Mouse (Mus musculus): ENCODE results near the gene Ubiad1. TPM values are rescaled to one million over a fixed set of nuclear protein-coding genes. Genes with fewer than 3 reads are reported as not detected.

The Ubiad1 gene
- polyA plus RNA-seq, 1 experiment from 2014 or later: 21.3 TPM

DNA sequence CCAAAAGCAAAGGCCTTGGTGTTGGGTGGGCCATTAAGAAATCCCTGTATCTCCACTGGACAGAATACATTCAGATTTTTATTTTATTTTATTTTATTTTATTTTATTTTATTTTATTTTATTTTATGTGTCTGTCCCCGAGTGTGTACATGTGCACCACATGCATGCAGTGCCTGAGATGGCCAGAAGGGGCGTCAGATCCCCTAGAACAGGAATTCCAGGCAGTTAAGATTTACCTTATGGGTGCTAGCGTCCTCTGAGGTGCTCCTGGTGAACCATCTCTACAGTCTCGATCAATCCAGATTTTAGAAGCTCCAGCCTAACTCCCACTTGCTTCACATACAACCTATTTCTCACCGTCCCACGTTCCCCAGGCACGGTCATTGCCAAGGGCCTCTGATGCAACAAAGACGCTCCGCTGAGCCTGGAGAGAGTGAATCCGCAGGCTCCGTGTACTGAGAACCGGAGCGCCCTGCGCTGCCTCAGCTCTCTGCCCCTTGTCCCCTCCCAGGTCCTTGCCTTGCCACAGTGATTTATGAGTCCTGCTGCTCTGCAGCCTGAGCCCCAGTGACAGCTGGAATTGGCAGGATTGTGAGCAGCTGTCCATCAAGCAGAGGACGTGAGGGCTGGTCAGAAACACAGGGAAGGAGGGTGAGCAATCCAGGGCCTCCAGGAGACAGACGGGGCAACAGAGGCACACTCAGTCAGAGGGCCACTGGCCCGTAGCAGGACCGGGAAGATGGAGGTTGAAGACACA is 46.9 kb downstream of the Ubiad1 start:
- Histone ChIP-seq H3K27ac (no peak overlapping the region), H3K36me3 (no peaks in the 10 kb centered on the region), H3K9me3 (no peaks in the 10 kb centered on the region), H3K27me3 (peaks cover 24% of the 10 kb centered on the region), H3K4me1 (0 out of 2 replicates have a peak, but pooled peaks cover 3% of the 10 kb centered on the region), H3K9ac (no peak overlapping the region), H3K4me3 (no peak overlapping the region), H3K4me2 (replicated peaks) (no peak overlapping the region)
- no peak for ATAC-seq (ENCODE audit: insufficient number of reproducible peaks, insufficient read depth, low FRiP score, low TSS enrichment)
- WGBS: 82% methylated on average over 18 of the region's 18 CpGs

DNA sequence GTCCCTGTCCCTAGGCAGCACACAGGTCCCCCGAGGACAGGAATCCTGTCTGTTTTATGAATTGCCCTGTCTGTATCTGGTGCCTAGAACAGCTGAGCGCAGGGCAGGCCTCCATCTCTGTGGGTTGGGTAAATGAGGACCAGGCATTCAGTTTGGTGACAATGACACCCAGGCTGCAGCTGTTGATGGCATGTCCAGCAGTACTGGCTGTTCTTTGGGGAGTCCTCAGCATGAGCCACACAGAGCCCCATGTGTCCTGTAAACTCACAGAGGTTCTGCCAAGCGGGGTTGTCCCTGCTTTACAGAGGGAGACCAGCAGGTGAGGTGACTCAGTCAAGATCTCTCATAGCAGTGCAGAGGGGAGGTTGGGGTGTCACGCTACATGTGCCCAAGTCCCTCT is 47.5 kb downstream of the Ubiad1 start:
- peaks cover 20% of the 10 kb centered on the region for H3K27me3 ChIP-seq
- H3K36me3 ChIP-seq: no peaks in the 10 kb centered on the region
- H3K4me3 ChIP-seq: no peak overlapping the region
- H3K27ac ChIP-seq: no peak overlapping the region
- ATAC-seq (ENCODE audit: insufficient number of reproducible peaks, insufficient read depth, low FRiP score, low TSS enrichment): no peak
- H3K9ac ChIP-seq: no peak overlapping the region
- H3K4me2 ChIP-seq (replicated peaks): no peak overlapping the region
- WGBS: 88% methylated on average over 4 of the region's 4 CpGs
- H3K9me3 ChIP-seq: no peaks in the 10 kb centered on the region
- 0 out of 2 replicates have a peak, but pooled peaks cover 3% of the 10 kb centered on the region for H3K4me1 ChIP-seq

DNA sequence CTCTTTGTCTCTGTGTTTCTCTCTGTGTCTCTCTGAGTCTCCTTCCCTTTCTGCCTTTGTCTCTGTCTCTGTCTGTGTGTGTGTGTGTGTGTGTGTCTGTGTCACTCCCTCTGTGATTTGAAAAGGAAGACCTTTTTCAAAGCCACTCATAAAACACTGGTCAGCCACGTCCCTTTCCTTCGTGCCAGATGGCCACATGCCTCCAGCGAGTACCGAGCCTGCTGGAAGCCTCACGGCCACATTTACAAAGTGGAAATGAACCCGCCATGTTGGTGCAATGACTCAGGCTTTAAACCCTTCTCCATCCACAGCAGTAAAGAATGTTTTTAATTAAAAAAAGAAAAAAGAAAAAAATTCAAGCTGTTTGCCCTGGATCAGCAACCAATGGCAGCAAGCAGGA is 48.7 kb downstream of the Ubiad1 start:
- H3K36me3 ChIP-seq: no peaks in the 10 kb centered on the region
- no peaks in the 10 kb centered on the region for H3K9me3 ChIP-seq
- no peak overlapping the region for H3K4me2 ChIP-seq (replicated peaks)
- WGBS: 70% methylated on average over 6 of the region's 6 CpGs
- H3K27me3 ChIP-seq: peaks cover 12% of the 10 kb centered on the region; the same call in 1 of the 2 replicates
- H3K4me3 ChIP-seq: no peak overlapping the region
- H3K4me1 ChIP-seq: no peaks in the 10 kb centered on the region
- no peak overlapping the region for H3K27ac ChIP-seq
- ATAC-seq (ENCODE audit: insufficient number of reproducible peaks, insufficient read depth, low FRiP score, low TSS enrichment): no peak
- H3K9ac ChIP-seq: no peak overlapping the region

DNA sequence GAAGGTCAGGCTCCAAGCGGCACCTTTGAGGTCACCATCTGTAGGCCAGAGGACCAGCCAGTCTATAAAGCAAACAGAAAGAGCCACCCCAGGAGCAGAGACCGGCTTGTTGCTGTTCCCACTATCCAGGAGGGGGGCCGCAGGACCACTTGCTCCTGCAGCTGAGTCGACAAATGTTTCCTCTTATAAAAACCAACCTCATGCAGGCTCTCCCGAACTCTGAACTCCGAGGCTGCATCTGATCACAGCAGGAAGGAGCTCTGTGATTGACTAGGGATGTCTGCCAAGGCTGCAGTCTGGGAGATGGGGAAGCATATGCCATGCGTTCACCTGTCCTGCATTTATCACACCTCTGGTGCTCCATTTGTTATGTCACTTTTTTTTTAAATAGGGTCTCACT is 49.4 kb downstream of the Ubiad1 start:
- Histone ChIP-seq H3K36me3 (no peaks in the 10 kb centered on the region), H3K9me3 (no peaks in the 10 kb centered on the region), H3K4me2 (replicated peaks) (no peak overlapping the region), H3K27me3 (0 out of 2 replicates have a peak, but pooled peaks cover 12% of the 10 kb centered on the region), H3K4me1 (no peaks in the 10 kb centered on the region), H3K9ac (no peak overlapping the region), H3K4me3 (no peak overlapping the region), H3K27ac (no peak overlapping the region)
- 41% methylated on average over 7 of the region's 7 CpGs for WGBS
- no peak for ATAC-seq (ENCODE audit: insufficient number of reproducible peaks, insufficient read depth, low FRiP score, low TSS enrichment)

DNA sequence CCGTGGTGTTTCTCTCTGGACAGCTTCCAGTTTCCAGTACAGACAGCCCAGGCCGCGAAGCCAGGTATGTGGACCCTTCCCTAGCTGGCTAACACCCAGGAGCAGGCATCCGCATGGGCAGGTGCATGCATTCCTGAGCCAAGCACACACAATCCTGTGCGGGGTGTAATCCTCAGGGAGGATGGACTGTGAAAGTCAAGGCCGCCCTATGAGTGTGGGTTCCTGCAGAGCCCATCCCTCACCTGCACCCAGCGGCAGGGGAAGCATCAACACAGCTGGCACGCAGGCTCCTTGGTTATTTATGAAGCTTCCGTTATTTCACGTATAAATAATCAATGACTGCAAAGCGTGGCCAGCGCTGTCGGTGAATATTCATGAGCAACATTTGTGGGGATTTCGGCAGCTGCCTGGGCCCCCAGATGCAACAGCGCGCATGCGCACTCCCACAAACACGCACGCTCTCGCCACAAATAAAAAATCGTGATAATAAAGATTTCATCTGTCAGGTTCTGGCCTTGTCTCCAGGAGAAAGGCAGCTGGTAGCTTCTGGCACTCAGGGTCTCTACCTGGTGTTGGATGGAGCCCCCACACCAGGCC is 52.8 kb downstream of the Ubiad1 start:
- Histone ChIP-seq H3K9ac (no peak overlapping the region), H3K4me2 (replicated peaks) (no peak overlapping the region), H3K27me3 (0 out of 2 replicates have a peak, but pooled peaks cover 12% of the 10 kb centered on the region), H3K27ac (no peak overlapping the region), H3K4me3 (no peak overlapping the region), H3K9me3 (no peaks in the 10 kb centered on the region), H3K4me1 (no peaks in the 10 kb centered on the region), H3K36me3 (no peaks in the 10 kb centered on the region)
- ATAC-seq (ENCODE audit: insufficient number of reproducible peaks, insufficient read depth, low FRiP score, low TSS enrichment): no peak
- WGBS: 77% methylated on average over 21 of the region's 21 CpGs

DNA sequence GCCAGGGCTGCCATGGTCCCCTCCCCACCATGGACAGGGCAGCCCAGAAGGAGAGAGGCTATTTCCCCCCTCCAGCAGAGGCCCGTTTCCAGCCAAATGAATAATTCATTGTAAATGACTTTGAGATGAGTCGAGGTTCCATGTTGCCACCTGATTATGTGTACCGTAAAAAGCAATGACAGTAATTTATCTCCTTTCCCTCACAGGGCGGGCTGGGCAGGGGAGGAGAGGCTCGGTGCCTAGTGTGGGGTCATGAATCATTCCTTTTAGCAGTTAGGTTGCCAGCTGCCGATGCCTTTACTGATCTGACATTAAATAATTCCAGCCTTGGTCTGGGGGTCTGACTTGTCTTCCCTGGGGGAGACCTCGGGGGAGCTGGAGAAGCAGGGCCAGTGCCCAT is 54.9 kb downstream of the Ubiad1 start:
- ATAC-seq (ENCODE audit: insufficient number of reproducible peaks, insufficient read depth, low FRiP score, low TSS enrichment): no peak

DNA sequence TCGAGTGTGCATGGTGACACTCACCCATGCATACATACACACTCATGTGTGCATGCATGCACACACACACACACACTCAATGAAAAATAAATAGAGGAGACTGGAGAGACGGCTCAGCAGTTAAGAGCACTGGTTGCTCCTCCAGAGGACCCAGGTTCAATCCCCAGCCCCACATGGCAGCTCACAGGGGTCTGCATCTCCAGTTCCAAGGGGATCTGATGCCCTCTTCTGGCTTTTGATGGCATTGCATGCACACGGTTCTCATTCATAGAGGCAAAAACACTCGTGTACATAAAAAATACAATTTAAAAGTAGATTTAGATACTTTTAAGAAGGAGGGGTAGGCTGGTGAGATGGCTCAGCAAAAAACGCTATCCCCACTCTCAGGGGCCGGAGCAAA is 55.5 kb downstream of the Ubiad1 start:
- 0 out of 2 replicates have a peak, but pooled peaks cover 9% of the 10 kb centered on the region for H3K27me3 ChIP-seq
- 66% methylated on average over 6 of the region's 6 CpGs for WGBS
- H3K9me3 ChIP-seq: no peaks in the 10 kb centered on the region
- ATAC-seq (ENCODE audit: insufficient number of reproducible peaks, insufficient read depth, low FRiP score, low TSS enrichment): no peak
- no peaks in the 10 kb centered on the region for H3K36me3 ChIP-seq
- H3K4me1 ChIP-seq: no peaks in the 10 kb centered on the region
- H3K4me3 ChIP-seq: no peak overlapping the region
- no peak overlapping the region for H3K27ac ChIP-seq
- no peak overlapping the region for H3K9ac ChIP-seq
- H3K4me2 ChIP-seq (replicated peaks): no peak overlapping the region

More for the DNA sequence above, 54.9 kb downstream of the Ubiad1 start:
- Histone ChIP-seq H3K9me3 (no peaks in the 10 kb centered on the region), H3K4me2 (replicated peaks) (no peak overlapping the region), H3K4me1 (no peaks in the 10 kb centered on the region), H3K36me3 (no peaks in the 10 kb centered on the region), H3K4me3 (no peak overlapping the region), H3K27me3 (0 out of 2 replicates have a peak, but pooled peaks cover 12% of the 10 kb centered on the region), H3K27ac (no peak overlapping the region), H3K9ac (no peak overlapping the region)
- 76% methylated on average over 7 of the region's 7 CpGs for WGBS

DNA sequence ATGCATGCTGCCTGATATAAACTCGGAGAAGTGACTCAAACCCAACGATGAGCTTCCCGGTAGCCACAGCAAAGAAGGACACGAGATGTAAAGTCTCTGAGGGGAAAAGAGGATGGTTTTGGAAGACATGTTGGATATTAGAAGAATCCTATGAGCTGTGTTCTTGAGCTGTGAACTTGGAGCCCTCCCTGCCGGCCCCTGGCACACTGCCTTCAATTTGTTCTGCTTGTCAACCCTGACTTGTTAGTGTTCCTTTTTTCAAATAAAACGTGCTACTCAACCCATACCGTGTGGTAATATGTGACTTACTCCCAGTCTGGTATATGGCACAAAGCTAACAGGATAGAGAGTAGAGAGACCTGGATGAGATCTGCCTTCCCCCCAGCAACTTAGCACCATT is 59.3 kb downstream of the Ubiad1 start:
- no peak for ATAC-seq (ENCODE audit: insufficient number of reproducible peaks, insufficient read depth, low FRiP score, low TSS enrichment)
- H3K27ac ChIP-seq: no peak overlapping the region
- no peak overlapping the region for H3K9ac ChIP-seq

More for the DNA sequence above, 59.3 kb downstream of the Ubiad1 start:
- Histone ChIP-seq H3K36me3 (no peaks in the 10 kb centered on the region), H3K4me3 (no peak overlapping the region), H3K27me3 (no peaks in the 10 kb centered on the region), H3K4me1 (no peaks in the 10 kb centered on the region), H3K9me3 (no peaks in the 10 kb centered on the region), H3K4me2 (replicated peaks) (no peak overlapping the region)
- 81% methylated on average over 7 of the region's 7 CpGs for WGBS

Other genes starting within 250 kb of the Ubiad1 start
- 0.65 and 0.74 TPM in 2 replicates for gene Disp3, start 156.8 kb downstream of the Ubiad1 start, polyA plus RNA-seq (2016; fragmentation: Nextera tagmentation; extraction: Ambion mirVana)
- 19.8 and 21.0 TPM in 2 replicates for gene Mtor, start 3.8 kb upstream of the Ubiad1 start, polyA plus RNA-seq (2016; fragmentation: Nextera tagmentation; extraction: Ambion mirVana)
- 1.0 and 1.2 TPM in 2 replicates for gene Angptl7, start 55.7 kb upstream of the Ubiad1 start, polyA plus RNA-seq (2016; fragmentation: Nextera tagmentation; extraction: Ambion mirVana)
- gene Exosc10, start 113.7 kb upstream of the Ubiad1 start, polyA plus RNA-seq (2016; fragmentation: Nextera tagmentation; extraction: Ambion mirVana): 106 and 109 TPM in 2 replicates
- 206 and 210 TPM in 2 replicates for gene Srm, start 146.7 kb upstream of the Ubiad1 start, polyA plus RNA-seq (2016; fragmentation: Nextera tagmentation; extraction: Ambion mirVana)
- 0.25 and 0.54 TPM in 2 replicates for gene Masp2, start 157.8 kb upstream of the Ubiad1 start, polyA plus RNA-seq (2016; fragmentation: Nextera tagmentation; extraction: Ambion mirVana)
- gene Tardbp, start 182.2 kb upstream of the Ubiad1 start, polyA plus RNA-seq (2016; fragmentation: Nextera tagmentation; extraction: Ambion mirVana): 362 and 375 TPM in 2 replicates
- gene Gm572, start 198.5 kb upstream of the Ubiad1 start, polyA plus RNA-seq (2016; fragmentation: Nextera tagmentation; extraction: Ambion mirVana): not detected in 2 replicates